Mouse (Mus musculus): ENCODE measurements around the gene Golm1. TPM values are rescaled to one million over a fixed set of nuclear protein-coding genes. Genes with fewer than 3 reads are reported as not detected.

Golm1 gene
- polyA plus RNA-seq, 1 experiment = 54.9 TPM

- TF ChIP-seq POLR2A (IDR thresholded peaks at IDR 0.05; ENCODE audit: insufficient read depth, low read length) = no peak
- no peak for TF ChIP-seq CTCF (IDR thresholded peaks at IDR 0.05; ENCODE audit: low read depth, low read length)
- TF ChIP-seq EP300 (IDR thresholded peaks at IDR 0.05; ENCODE audit: insufficient read depth, low read depth, low read length) = no peak
- H3K27me3 ChIP-seq (ENCODE audit: control insufficient read depth, insufficient read depth, low read length, poor library complexity, severe bottlenecking) = no peaks in the 10 kb centered on the region
- H3K9ac ChIP-seq (ENCODE audit: low read depth, poor library complexity, severe bottlenecking) = no peak overlapping the region
- H3K27ac ChIP-seq (ENCODE audit: insufficient read depth, low read length) = peak overlapping the region; percentile 41
- H3K4me1 ChIP-seq (ENCODE audit: control insufficient read depth, insufficient read depth, low read length) = no peaks in the 10 kb centered on the region
- no peaks in the 10 kb centered on the region for H3K36me3 ChIP-seq (ENCODE audit: control insufficient read depth, insufficient read depth, low read length, poor library complexity, severe bottlenecking)
- H3K9me3 ChIP-seq (replicated peaks; ENCODE audit: control insufficient read depth, insufficient read depth, low read length, poor library complexity, severe bottlenecking) = no peaks in the 10 kb centered on the region
- no peak overlapping the region for H3K4me3 ChIP-seq (ENCODE audit: low read depth, low read length)
These were observed 9.6 kb upstream of the Golm1 start for GRCm38 (mm10) chr13:59685236-59685635.

GRCm38 (mm10) chr13:59682629-59683028, 7.0 kb upstream of the Golm1 start:
- Histone ChIP-seq H3K27ac (ENCODE audit: insufficient read depth, low read length) (no peak overlapping the region), H3K36me3 (ENCODE audit: control insufficient read depth, insufficient read depth, low read length, poor library complexity, severe bottlenecking) (no peaks in the 10 kb centered on the region), H3K27me3 (ENCODE audit: control insufficient read depth, insufficient read depth, low read length, poor library complexity, severe bottlenecking) (no peaks in the 10 kb centered on the region), H3K4me3 (ENCODE audit: low read depth, low read length) (no peak overlapping the region), H3K9ac (ENCODE audit: low read depth, poor library complexity, severe bottlenecking) (no peak overlapping the region), H3K9me3 (replicated peaks; ENCODE audit: control insufficient read depth, insufficient read depth, low read length, poor library complexity, severe bottlenecking) (no peaks in the 10 kb centered on the region), H3K4me1 (ENCODE audit: control insufficient read depth, insufficient read depth, low read length) (peaks cover 1% of the 10 kb centered on the region)
- TF ChIP-seq CTCF (IDR thresholded peaks at IDR 0.05; ENCODE audit: low read depth, low read length) (no peak), EP300 (IDR thresholded peaks at IDR 0.05; ENCODE audit: insufficient read depth, low read depth, low read length) (no peak), POLR2A (IDR thresholded peaks at IDR 0.05; ENCODE audit: insufficient read depth, low read length) (no peak)

- Histone ChIP-seq H3K9ac (ENCODE audit: low read depth, poor library complexity, severe bottlenecking) (peak overlapping the region; percentile 48; the same call in 1 of the 2 replicates), H3K4me3 (ENCODE audit: low read depth, low read length) (peak overlapping the region; percentile 36; the same call in 1 of the 2 replicates), H3K36me3 (ENCODE audit: control insufficient read depth, insufficient read depth, low read length, poor library complexity, severe bottlenecking) (no peaks in the 10 kb centered on the region), H3K27me3 (ENCODE audit: control insufficient read depth, insufficient read depth, low read length, poor library complexity, severe bottlenecking) (no peaks in the 10 kb centered on the region), H3K9me3 (replicated peaks; ENCODE audit: control insufficient read depth, insufficient read depth, low read length, poor library complexity, severe bottlenecking) (no peaks in the 10 kb centered on the region), H3K4me1 (ENCODE audit: control insufficient read depth, insufficient read depth, low read length) (peaks cover 1% of the 10 kb centered on the region), H3K27ac (ENCODE audit: insufficient read depth, low read length) (peak overlapping the region; percentile 52)
- TF ChIP-seq POLR2A (IDR thresholded peaks at IDR 0.05; ENCODE audit: insufficient read depth, low read length) = no peak
- TF ChIP-seq CTCF (IDR thresholded peaks at IDR 0.05; ENCODE audit: low read depth, low read length) = no peak
These were observed 4.3 kb upstream of the Golm1 start for GRCm38 (mm10) chr13:59679908-59680307.

GRCm38 (mm10) chr13:59679306-59679705, 3.7 kb upstream of the Golm1 start:
- H3K36me3 ChIP-seq (ENCODE audit: control insufficient read depth, insufficient read depth, low read length, poor library complexity, severe bottlenecking) = no peaks in the 10 kb centered on the region
- no peaks in the 10 kb centered on the region for H3K27me3 ChIP-seq (ENCODE audit: control insufficient read depth, insufficient read depth, low read length, poor library complexity, severe bottlenecking)
- H3K9ac ChIP-seq (ENCODE audit: low read depth, poor library complexity, severe bottlenecking) = 0 out of 2 replicates have a peak overlapping the region, but pooled peaks have one; percentile 48
- peaks cover 1% of the 10 kb centered on the region for H3K4me1 ChIP-seq (ENCODE audit: control insufficient read depth, insufficient read depth, low read length)
- peak overlapping the region; percentile 69 for H3K27ac ChIP-seq (ENCODE audit: insufficient read depth, low read length)
- TF ChIP-seq EP300 (IDR thresholded peaks at IDR 0.05; ENCODE audit: insufficient read depth, low read depth, low read length) (0 out of 2 replicates have a peak, but pooled peaks have one; percentile 26), CTCF (IDR thresholded peaks at IDR 0.05; ENCODE audit: low read depth, low read length) (no peak), POLR2A (IDR thresholded peaks at IDR 0.05; ENCODE audit: insufficient read depth, low read length) (no peak)
- H3K4me3 ChIP-seq (ENCODE audit: low read depth, low read length) = peak overlapping the region; percentile 36
- H3K9me3 ChIP-seq (replicated peaks; ENCODE audit: control insufficient read depth, insufficient read depth, low read length, poor library complexity, severe bottlenecking) = no peaks in the 10 kb centered on the region

- H3K36me3 ChIP-seq (ENCODE audit: control insufficient read depth, insufficient read depth, low read length, poor library complexity, severe bottlenecking) = peaks cover 4% of the 10 kb centered on the region
- H3K27ac ChIP-seq (ENCODE audit: insufficient read depth, low read length) = no peak overlapping the region
- no peak overlapping the region for H3K9ac ChIP-seq (ENCODE audit: low read depth, poor library complexity, severe bottlenecking)
- no peaks in the 10 kb centered on the region for H3K27me3 ChIP-seq (ENCODE audit: control insufficient read depth, insufficient read depth, low read length, poor library complexity, severe bottlenecking)
- H3K9me3 ChIP-seq (replicated peaks; ENCODE audit: control insufficient read depth, insufficient read depth, low read length, poor library complexity, severe bottlenecking) = no peaks in the 10 kb centered on the region
- peaks cover 4% of the 10 kb centered on the region for H3K4me1 ChIP-seq (ENCODE audit: control insufficient read depth, insufficient read depth, low read length)
- TF ChIP-seq POLR2A (IDR thresholded peaks at IDR 0.05; ENCODE audit: insufficient read depth, low read length) (no peak), CTCF (IDR thresholded peaks at IDR 0.05; ENCODE audit: low read depth, low read length) (no peak), EP300 (IDR thresholded peaks at IDR 0.05; ENCODE audit: insufficient read depth, low read depth, low read length) (no peak)
- no peak overlapping the region for H3K4me3 ChIP-seq (ENCODE audit: low read depth, low read length)
These were observed 962 bp upstream of the Golm1 start for GRCm38 (mm10) chr13:59676316-59677229.

GRCm38 (mm10) chr13:59674761-59675150, 855 bp downstream of the Golm1 start:
- Histone ChIP-seq H3K36me3 (ENCODE audit: control insufficient read depth, insufficient read depth, low read length, poor library complexity, severe bottlenecking) (peaks cover 7% of the 10 kb centered on the region), H3K9me3 (replicated peaks; ENCODE audit: control insufficient read depth, insufficient read depth, low read length, poor library complexity, severe bottlenecking) (no peaks in the 10 kb centered on the region), H3K4me1 (ENCODE audit: control insufficient read depth, insufficient read depth, low read length) (peaks cover 7% of the 10 kb centered on the region), H3K9ac (ENCODE audit: low read depth, poor library complexity, severe bottlenecking) (peak overlapping the region; percentile 90), H3K4me3 (ENCODE audit: low read depth, low read length) (peak overlapping the region; percentile 76), H3K27ac (ENCODE audit: insufficient read depth, low read length) (no peak overlapping the region), H3K27me3 (ENCODE audit: control insufficient read depth, insufficient read depth, low read length, poor library complexity, severe bottlenecking) (no peaks in the 10 kb centered on the region)
- no peak for TF ChIP-seq CTCF (IDR thresholded peaks at IDR 0.05; ENCODE audit: low read depth, low read length)
- no peak for TF ChIP-seq POLR2A (IDR thresholded peaks at IDR 0.05; ENCODE audit: insufficient read depth, low read length)
- TF ChIP-seq EP300 (IDR thresholded peaks at IDR 0.05; ENCODE audit: insufficient read depth, low read depth, low read length) = no peak

Measured in ES-Bruce4 (cell line).